Mouse (Mus musculus): Measurements from ENCODE around the gene Rfx2.

GRCm38 (mm10) chr17:56729151-56729550 lies 101.7 kb downstream of the Rfx2 start:
- TF ChIP-seq CTCF (conservative IDR thresholded peaks at IDR 0.05; ENCODE audit: low read length): no peak
- TF ChIP-seq NANOG (IDR thresholded peaks at IDR 0.05; ENCODE audit: borderline replicate concordance, low read length): no peak
- TF ChIP-seq POU5F1 (IDR thresholded peaks at IDR 0.05; ENCODE audit: borderline replicate concordance, low read length): no peak
